Mouse (Mus musculus) induced T-regulatory cell, adult 2 months (primary cell): Measurements from ENCODE around the gene Srebf1.
A peak's percentile ranks its signal among the peaks of the same experiment; 100 is the strongest.

Source experiments
- DNase-seq: peaks from one replicate; pipeline ENCODE4 v3.0.0-alpha.2; 2012; ENCODE audit warnings: low read depth

Srebf1 gene

DNA sequence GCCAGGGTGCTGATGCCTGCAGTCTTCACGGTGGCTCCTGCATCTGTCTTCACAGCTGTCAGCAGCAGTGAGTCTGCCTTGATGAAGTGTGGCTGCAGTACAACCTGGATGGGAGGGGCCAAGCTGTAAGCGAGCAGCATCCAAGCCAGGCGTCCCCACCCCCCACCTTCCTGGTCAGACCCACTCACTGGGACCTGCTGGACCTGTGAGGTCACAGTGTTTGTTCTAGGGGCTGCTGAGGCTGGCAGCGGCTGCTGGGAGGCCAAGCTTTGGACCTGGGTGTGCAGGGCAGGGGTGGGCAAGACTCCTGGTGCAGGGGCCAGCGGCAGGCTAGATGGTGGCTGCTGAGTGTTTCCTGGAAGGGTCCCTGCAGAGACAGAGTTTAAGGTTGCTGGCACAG, 16.2 kb downstream of the Srebf1 start:
- no peak for DNase-seq

DNA sequence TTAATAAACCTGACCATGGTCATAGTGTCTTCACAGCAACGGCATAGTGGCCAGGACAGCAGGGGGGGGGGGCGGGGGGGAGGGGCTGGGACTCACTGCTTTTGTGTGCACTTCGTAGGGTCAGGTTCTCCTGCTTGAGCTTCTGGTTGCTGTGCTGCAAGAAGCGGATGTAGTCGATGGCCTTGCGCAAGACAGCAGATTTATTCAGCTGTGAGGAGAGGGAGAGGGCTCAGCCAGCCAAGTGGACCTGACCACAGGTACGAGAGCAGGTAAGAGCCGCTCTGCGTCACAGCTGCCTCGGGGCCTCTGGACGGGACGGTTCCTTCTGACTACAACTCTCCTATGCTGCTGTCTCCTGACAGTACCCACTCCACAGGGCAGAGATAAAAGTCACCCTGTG, 17.4 kb downstream of the Srebf1 start:
- DNase-seq = no peak

DNA sequence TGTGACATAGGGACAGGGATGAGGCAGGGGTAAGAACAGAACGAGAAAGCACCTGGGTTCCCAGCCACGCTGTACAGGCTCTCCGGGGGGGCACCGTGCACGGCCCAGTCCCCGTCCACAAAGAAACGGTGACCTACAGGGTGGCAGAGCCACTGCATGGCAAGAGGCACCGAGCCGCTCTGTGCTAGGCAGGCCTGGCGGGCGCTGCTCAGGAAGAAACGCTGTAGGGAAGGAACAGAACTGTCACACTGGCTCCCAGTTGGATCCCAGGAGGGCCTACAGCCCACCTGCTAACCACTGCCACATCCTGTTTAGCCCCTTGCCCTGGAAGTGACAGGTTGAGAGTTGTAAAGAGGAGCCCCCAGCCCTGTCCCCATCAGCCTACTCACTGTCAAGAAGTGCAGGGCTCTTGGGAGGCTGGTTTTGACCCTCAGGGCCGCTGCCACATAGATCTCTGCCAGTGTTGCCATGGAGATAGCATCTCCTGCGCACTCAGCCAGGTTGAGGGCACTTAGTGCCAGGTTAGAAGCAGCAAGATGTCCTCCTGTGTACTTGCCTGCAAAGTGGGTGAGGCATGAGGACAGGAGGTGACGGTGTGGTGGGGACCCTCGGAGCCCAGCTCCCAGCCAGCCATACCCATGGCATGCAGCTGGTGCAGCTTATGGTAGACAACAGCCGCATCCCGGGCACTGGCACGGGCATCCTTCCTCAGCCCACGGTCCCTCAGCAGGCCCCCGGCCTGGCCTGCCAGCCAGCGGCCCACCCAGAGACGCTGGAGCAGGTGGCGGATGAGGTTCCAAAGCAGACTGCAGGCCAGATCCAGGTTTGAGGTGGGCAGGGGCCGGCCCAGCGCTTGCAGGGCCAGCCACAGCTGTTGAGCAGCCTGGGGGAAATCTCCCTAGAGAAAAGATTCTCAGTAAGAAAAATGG, 19.4 kb downstream of the Srebf1 start:
- DNase-seq = no peak

DNA sequence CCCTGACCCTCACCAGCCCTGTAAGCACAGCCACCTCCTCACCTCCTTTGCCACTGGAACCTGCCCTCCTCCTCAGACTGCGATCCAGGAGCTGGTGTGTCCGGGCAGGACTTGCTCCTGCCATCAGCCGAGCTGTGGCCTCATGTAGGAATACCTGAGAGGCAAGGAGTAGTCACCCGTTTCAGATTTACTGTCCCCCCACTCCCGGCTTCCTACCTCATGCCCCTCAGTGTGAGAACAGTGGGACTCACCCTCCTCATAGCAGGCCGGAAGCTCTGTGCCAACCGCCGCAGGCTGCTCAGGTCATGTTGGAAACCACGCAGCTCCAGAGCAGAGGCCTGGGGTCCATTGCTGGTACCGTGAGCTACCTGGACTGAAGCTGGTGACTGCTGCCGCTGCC, 22.0 kb downstream of the Srebf1 start:
- no peak for DNase-seq

DNA sequence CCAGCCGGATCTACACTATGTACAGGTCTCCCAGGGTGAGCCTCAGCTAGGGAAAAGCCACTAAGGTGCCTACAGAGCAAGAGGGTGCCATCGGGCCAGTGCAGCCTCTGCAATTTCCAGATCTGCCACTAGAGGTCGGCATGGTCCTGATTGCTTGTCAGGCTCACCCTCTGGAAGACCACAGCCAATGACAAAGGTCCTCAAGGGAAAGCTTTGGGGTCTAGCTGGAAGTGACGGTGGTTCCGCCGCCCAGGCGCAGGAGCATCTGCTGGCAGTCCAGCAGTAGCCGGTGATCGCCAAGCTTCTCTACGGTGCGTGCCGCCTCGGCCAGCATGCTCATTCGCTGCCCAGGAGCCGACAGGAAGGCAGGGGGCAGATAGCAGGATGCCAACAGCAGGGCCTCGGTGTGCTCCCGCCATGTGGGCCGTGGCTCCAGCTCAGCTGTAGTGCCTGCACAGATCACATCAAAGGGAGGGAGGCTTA, 22.6 kb downstream of the Srebf1 start:
- DNase-seq = peak; percentile 90

DNA sequence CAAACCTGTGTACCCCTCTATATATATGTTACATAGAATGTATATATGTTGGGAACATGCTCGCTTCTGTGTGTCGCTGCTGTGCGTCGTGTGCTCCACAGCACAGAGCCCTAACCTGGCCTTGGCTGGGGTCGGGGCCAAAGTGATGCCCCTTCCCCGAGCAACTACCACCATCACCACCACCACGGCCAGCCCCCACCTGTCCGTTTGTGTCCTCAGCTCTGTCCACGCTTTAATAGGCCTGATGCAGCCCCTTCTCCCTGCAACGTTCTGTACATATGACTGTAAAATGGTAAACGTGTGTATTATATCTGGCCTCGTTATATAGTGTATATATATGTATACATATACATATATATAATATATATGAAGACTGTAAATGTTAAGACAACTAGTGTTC, 23.7 kb downstream of the Srebf1 start:
- DNase-seq = no peak

DNA sequence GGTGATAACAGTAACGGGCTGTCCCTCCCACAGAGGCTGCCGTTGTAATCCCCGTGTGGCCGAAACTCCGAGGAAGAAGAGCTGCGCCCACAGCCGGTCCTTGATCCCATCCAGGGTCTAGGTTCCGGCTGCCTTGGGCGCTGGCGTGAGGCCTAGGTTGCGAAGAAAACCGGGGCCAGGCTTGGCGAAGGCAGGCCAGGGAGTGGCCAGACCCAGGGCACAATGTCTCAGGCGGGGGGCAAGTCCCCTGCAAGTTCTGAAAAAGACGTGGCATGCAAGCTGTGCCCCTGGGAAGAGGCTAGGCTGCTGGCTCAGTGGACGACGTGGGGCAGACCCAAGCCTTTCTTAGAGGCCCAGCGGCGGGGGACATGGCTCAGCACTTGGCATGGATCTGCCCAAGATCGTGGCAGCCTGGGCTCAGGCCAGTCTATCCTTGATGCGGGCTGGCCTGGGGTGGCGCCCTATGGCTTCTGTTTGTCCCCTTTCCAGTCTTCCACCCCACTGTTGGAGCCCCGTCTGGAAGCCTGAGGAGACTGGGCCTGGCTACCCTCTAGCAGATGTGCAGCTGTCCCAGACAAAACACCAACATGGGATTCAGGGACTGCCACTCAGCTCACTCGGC, 24.3 kb downstream of the Srebf1 start:
- no peak for DNase-seq

DNA sequence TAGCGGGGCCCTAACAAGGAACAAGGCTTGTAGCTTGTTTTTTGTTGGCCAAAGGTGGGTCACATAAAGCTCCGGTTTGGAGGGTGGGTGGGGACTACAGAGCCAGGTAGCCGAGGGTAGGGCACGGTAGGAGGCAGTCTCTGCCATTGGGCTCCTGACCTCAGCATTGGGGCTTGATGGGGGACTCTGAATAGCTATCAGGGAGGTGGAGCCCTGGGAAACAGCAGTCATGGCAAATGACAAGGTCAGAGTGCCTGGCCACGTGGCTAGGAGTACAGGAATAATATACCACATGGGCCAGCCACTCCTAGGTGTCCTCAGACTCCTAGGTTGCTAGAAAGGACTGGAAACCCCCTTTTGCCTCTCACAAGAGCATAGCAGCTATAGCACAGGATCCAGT, 26.0 kb downstream of the Srebf1 start:
- no peak for DNase-seq

DNA sequence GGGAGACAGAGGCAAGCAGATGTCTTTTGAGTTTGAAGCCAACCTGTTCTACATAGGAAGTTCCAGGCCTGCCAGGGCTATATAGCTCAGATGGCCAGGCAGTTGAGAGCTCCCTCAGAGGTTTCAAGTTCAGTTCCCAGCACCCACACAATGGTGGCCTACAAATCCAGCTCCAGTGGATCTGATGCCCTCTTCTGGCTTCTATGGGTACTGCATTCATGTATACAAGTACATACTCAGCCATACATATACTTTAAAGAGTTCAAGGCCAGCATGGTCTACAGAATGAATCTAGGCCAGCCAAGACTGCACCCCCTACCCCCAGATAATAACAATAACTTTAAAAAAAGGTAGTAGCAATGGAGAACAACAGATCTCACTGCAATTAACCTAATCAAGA, 27.3 kb downstream of the Srebf1 start:
- DNase-seq = peak; percentile 75

DNA sequence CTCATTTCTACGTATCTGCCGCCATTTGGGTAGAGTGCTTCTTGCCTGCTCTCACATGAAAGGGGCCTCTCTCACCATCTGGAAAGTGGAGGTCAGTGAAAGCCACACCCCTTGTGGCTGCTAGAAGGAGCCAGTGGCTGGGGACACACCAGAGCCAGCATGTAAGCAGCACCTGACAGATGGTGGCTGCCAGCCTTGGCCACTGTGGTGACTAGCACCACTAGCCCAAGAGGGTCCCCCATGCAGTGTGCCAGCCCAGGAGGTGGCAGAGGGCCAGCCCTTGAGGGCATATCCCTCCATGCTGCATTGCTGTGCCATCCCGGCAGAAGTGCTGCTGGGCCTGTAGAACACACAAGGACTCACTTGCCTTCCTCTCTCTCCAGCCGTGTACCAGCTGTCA, 28.8 kb downstream of the Srebf1 start:
- no peak for DNase-seq

DNA sequence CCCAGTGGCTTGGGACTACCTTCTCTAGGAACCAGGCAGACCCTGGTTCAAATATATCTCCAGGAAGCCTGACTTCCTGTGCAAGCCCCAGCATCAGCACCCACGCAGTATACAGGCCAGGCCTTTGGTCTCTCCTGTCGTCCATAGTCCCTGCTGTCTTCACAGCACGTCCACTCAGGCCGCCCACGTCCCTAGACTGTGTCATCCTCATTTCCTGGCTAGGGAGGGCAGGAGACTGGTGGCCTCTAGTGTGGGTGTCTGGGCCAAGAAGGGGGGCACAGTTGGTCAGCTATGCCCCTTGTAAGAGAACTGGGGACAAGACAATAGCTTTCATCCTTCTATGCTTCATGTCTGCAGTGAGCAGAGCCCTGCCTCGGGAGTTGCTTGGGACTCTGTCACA, 29.8 kb downstream of the Srebf1 start:
- DNase-seq = no peak

DNA sequence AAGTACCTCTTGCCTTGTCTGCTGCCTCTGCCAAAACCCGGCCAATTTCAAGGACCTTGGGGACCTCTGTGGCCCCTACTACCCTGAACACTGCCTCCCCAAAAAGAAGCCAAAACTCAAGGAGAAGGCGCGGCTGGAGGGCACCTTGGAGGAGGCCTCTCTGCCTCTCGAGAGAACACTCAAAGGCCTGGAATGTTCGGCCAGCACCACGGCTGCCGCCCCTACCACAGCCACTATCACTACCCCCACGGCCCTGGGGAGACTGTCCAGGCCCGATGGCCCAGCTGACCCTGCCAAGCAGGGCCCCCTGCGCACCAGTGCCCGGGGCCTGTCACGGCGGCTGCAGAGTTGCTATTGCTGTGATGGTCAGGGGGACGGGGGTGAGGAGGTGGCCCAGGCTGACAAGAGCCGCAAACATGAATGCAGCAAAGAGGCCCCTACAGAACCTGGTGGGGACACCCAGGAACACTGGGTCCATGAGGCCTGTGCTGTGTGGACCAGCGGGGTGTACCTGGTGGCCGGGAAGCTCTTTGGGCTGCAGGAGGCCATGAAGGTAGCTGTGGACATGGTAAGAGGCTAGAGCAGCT, 32.2 kb downstream of the Srebf1 start:
- DNase-seq = no peak

DNA sequence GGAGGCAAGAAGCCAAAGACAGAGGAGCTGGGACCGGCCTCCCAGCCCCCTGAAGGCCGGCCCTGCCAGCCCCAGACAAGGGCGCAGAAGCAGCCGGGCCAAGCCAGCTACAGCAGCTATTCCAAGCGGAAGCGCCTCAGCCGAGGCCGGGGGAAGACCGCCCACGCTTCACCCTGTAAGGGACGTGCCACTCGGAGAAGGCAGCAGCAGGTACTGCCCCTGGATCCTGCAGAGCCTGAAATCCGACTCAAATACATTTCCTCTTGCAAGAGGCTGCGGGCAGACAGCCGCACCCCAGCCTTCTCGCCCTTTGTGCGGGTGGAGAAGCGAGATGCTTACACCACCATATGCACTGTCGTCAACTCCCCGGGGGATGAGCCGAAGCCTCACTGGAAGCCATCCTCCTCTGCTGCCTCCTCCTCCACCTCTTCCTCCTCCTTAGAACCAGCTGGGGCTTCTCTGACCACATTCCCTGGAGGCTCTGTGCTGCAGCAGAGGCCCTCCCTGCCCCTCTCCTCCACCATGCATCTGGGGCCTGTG, 32.8 kb downstream of the Srebf1 start:
- DNase-seq = no peak

DNA sequence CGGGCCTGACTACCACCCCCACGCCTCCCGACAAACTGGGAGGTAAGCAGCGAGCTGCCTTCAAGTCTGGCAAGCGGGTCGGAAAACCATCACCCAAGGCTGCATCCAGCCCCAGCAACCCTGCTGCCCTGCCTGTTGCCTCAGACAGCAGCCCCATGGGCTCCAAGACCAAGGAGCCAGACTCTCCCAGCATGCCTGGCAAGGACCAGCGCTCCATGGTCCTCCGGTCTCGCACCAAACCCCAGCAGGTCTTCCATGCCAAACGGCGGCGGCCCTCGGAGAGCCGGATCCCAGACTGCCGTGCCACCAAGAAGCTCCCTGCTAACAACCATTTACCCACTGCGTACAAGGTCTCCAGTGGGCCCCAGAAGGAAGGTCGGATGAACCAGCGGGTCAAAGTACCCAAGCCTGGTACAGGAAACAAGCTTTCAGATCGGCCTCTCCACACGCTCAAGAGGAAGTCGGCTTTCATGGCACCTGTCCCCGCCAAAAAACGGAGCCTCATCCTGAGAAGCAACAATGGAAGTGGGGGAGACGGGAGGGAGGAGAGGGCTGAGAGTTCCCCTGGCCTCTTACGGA, 34.0 kb downstream of the Srebf1 start:
- DNase-seq = no peak

DNA sequence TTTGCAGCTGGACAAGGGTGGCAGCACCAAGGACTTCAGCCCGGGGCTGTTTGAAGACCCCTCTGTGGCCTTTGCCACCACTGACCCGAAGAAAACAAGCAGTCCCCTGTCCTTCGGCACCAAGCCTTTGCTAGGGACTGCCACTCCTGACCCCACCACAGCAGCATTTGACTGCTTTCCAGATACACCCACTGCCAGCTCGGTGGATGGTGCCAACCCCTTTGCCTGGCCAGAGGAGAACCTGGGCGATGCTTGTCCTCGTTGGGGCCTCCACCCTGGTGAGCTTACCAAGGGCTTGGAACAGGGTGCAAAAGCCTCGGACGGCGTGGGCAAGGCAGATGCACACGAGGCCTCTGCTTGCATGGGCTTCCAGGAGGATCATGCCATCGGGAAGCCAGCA, 35.3 kb downstream of the Srebf1 start:
- DNase-seq = no peak

DNA sequence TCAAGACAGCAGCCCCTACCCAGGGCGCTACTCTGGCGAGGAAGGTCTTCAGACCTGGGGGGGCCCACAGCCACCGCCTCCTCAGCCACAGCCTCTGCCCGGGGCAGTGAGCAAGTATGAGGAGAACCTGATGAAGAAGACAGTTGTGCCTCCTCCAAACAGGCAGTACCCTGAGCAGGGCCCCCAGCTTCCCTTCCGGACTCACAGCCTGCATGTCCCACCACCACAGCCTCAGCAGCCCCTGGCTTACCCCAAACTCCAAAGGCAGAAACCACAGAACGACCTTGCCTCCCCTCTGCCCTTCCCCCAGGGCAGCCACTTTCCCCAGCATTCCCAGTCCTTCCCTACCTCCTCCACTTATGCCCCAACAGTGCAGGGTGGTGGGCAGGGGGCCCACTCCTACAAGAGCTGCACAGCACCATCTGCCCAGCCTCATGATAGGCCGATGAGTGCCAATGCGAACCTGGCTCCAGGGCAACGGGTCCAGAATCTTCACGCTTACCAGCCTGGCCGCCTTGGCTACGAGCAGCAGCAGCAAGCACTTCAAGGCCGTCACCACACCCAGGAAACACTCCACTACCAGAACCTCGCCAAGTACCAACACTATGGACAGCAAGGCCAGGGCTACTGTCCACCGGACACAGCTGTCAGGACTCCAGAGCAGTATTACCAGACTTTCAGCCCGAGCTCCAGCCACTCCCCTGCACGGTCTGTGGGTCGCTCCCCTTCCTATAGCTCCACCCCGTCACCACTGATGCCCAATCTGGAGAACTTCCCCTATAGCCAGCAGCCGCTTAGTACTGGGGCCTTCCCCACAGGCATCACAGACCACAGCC, 36.8 kb downstream of the Srebf1 start:
- no peak for DNase-seq

DNA sequence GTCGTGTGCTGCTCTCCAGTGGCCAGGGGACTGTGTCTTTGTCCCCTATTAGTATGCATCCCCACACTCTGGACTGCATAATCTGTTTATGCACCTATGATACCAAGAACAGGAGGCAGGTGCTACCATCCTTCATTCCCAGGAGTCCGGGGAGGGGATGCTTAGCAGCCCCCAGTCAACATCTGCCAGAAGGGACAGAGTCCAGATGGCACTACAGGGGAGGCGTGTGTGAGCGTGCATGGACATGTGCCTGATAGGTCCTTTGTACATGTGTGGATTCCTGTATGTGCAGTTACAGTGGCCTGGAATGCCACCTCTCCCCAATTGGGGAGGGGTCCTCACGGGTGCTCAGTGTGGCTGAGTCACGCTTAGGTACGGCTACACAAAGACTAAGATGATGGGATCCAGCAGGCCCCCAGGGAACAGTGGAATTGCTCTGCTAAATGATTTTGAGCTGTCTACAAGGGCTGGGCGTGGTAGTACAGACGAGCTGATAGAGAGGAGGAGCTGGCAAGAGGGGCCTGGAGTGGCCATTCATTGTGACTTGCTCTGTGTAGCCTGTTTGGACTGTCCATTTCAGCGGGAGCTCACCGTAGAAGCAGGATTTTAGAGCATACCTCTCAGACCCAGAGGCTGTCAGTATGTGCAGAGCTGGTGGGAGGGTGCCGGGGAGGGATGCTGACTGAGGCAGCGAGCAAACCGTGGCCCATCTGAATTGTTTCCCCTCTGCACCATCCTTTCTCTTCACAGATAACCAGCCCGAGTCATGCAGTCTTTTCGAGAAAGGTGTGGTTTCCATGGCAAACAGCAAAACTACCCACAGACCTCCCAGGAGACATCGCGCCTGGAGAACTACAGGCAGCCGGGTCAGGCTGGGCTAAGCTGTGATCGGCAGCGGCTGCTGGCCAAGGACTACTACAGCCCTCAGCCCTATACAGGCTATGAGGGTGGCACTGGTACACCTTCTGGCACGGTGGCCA, 37.7 kb downstream of the Srebf1 start:
- DNase-seq = no peak

DNA sequence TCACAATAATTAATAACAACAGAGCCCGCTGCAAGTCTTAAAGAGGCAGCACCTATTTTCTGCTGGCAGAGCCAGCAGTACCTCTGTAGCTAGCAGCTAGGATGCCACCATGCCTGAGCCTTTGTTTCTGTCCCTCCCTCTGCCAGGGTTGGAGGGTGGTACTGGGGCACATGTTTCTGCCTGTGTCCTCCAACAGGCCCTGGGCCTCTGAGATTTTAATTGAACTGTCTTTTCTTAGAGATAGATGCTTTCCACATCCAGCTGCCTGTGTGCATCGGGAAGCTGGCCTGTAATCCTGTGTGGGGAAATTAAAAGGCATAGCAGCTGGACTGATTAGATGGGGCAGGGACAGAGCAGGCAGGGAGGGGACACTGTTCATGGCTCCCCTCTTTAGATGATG, 39.6 kb downstream of the Srebf1 start:
- DNase-seq = no peak

DNA sequence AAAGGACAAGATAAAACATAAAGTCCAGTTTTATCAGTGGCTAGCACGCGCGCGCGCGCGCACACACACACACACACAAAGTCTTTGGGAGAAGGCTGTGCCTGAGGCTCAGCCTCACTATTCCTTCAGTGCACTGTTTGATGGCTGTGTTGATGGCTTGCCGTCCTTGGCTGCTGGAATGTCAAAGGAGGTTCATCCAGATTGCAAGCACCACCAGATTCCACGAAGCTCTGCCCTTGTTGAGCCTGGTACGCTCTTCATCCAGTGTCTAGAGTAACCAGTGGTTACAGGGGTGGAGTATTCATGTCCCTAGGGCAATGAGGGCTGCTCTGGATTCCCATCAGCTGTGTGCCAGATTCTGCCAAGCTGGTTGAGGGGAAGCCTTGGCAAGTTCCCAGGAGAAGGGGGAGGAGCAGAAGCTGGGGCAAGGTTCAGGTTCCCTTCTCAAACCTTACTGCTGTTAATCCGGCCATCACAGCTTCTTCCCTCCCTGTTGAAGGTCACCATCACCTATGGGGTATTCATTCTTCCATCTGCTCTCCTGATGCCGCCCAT, 40.2 kb downstream of the Srebf1 start:
- no peak for DNase-seq

DNA sequence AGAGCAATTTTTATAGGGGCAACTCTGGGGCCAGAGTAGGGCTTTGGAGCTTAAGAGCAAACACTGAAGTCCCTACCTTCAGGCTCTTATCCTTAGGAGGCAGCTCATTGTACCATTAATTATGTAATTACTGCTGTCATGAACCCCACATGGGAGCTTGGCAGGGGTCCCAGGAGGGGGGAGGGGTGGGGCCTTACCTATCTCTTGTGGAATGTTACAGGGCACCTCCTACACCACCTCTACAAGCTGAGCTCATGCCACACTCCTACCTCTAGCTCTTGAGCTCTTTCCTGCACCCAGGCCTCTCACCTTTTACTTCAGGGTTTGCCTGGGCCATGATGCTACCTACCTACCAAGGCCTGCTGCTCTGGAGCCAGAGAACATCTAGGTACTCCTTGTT, 43.9 kb downstream of the Srebf1 start:
- DNase-seq = no peak
